10 mouse cellular contexts compared by ENCODE assay signal in the genomic region with DNA sequence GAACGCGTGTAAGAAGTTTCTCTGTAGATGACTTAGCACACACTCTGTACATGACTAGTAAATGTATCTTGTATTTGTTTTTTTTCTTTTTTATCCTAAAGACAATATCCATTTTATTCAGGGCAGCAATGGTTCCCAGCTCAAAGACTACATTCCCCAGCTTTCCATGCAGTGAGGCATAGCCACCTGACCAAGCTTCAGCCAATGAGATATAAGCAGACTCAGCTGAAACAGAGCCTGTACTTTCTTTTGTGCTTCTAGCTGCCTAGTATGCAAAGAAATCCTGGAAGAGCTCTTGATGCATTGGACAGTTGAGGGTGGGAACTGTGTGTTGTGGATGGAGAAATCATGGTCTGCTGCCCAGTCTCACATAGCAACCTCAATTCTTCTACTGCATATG.
DNase-seq lines count a peak whose midpoint lies in the region; ATAC-seq and TF ChIP-seq lines count a peak whose summit lies in the region.
"Had no signal": no experiment of that assay in that cellular context is flagged by ENCODE, and none has a peak within 500 bp of the region (broad histone marks: within the 10 kb centered on the region; RNA-seq: fewer than 3 reads in every experiment).

No protein-coding gene starts in this region.

- 98% methylated on average over 2 of the region's 2 CpGs for WGBS in forebrain, embryonic 13.5 days
- 100% methylated on average over 2 of the region's 2 CpGs for WGBS in forebrain, embryonic 10.5 days
- WGBS in limb, embryonic 14.5 days, result 95% methylated on average over 2 of the region's 2 CpGs
- 99% methylated on average over 2 of the region's 2 CpGs for WGBS in limb, embryonic 10.5 days
- WGBS in midbrain, embryonic 13.5 days, result 99% methylated on average over 2 of the region's 2 CpGs
- WGBS in liver, postnatal 0 days (ENCODE audit: insufficient replicate concordance), result 90% methylated on average over 2 of the region's 2 CpGs

- no peaks in the 10 kb centered on the region for H3K9me3 ChIP-seq in forebrain, embryonic 13.5 days (replicated peaks)
- H3K9me3 ChIP-seq in forebrain, embryonic 10.5 days, result no peaks in the 10 kb centered on the region
- no peaks in the 10 kb centered on the region for H3K9me3 ChIP-seq in limb, embryonic 14.5 days (ENCODE audit: control insufficient read depth, low read length)
- no peaks in the 10 kb centered on the region for H3K9me3 ChIP-seq in limb, embryonic 10.5 days (replicated peaks)
- H3K9me3 ChIP-seq in midbrain, embryonic 13.5 days, result 0 out of 2 replicates have a peak, but pooled peaks cover 4% of the 10 kb centered on the region
- no peaks in the 10 kb centered on the region for H3K9me3 ChIP-seq in liver, postnatal 0 days (ENCODE audit: low read length)

- no peaks in the 10 kb centered on the region for H3K36me3 ChIP-seq in forebrain, embryonic 13.5 days (ENCODE audit: poor library complexity, severe bottlenecking)
- H3K36me3 ChIP-seq in forebrain, embryonic 10.5 days (replicated peaks), result no peaks in the 10 kb centered on the region
- no peaks in the 10 kb centered on the region for H3K36me3 ChIP-seq in limb, embryonic 14.5 days (ENCODE audit: control insufficient read depth, insufficient read depth, low read length)
- H3K36me3 ChIP-seq in limb, embryonic 10.5 days, result no peaks in the 10 kb centered on the region
- no peaks in the 10 kb centered on the region for H3K36me3 ChIP-seq in midbrain, embryonic 13.5 days
- no peaks in the 10 kb centered on the region for H3K36me3 ChIP-seq in liver, postnatal 0 days (replicated peaks; ENCODE audit: insufficient read depth, low read length)

- no peak for DNase-seq in forebrain, embryonic 10.5 days (ENCODE audit: extremely low spot score, low spot score)
- DNase-seq in limb, embryonic 14.5 days (ENCODE audit: low spot score), result no peak
- DNase-seq in limb, embryonic 10.5 days (ENCODE audit: low spot score), result no peak
- DNase-seq in brain, adult 2 months (ENCODE audit: low read depth, low spot score), result peak; percentile 62
- no peak for DNase-seq in liver, postnatal 0 days

- peak; percentile 89 for ATAC-seq in forebrain, embryonic 13.5 days
- peak; percentile 47; the same call in 1 of the 2 replicates for ATAC-seq in limb, embryonic 14.5 days (ENCODE audit: low FRiP score, low read depth)
- ATAC-seq in midbrain, embryonic 13.5 days, result peak; percentile 72; the same call in 1 of the 2 replicates
- no peak for ATAC-seq in liver, postnatal 0 days
- no peak for ATAC-seq in granulocyte monocyte progenitor cell, adult 5-6 weeks (replicated peaks; ENCODE audit: poor library complexity, severe bottlenecking)

- no peak for TF ChIP-seq CTCF in liver, postnatal 0 days (IDR thresholded peaks at IDR 0.05; ENCODE audit: low read depth)

- TF ChIP-seq POLR2A in limb, embryonic 14.5 days (IDR thresholded peaks at IDR 0.05; ENCODE audit: borderline replicate concordance, extremely low read depth, insufficient read depth, insufficient read length), result no peak

- no peak for TF ChIP-seq EP300 in liver, postnatal 0 days (IDR thresholded peaks at IDR 0.05; ENCODE audit: low read depth)

- H3K4me1 ChIP-seq in forebrain, embryonic 13.5 days, result 0 out of 2 replicates have a peak, but pooled peaks cover 3% of the 10 kb centered on the region
- H3K4me1 ChIP-seq in forebrain, embryonic 10.5 days, result peaks cover 34% of the 10 kb centered on the region
- H3K4me1 ChIP-seq in limb, embryonic 14.5 days (ENCODE audit: control insufficient read depth, insufficient read depth, low read length), result peaks cover 9% of the 10 kb centered on the region
- peaks cover 11% of the 10 kb centered on the region; the same call in 1 of the 2 replicates for H3K4me1 ChIP-seq in limb, embryonic 10.5 days
- H3K4me1 ChIP-seq in midbrain, embryonic 13.5 days (replicated peaks), result 0 out of 2 replicates have a peak, but pooled peaks cover 2% of the 10 kb centered on the region
- no peaks in the 10 kb centered on the region for H3K4me1 ChIP-seq in liver, postnatal 0 days (ENCODE audit: insufficient read depth)

- no peak overlapping the region for H3K4me3 ChIP-seq in forebrain, embryonic 13.5 days
- no peak overlapping the region for H3K4me3 ChIP-seq in forebrain, embryonic 10.5 days
- no peak overlapping the region for H3K4me3 ChIP-seq in limb, embryonic 14.5 days (replicated peaks; ENCODE audit: low read length)
- no peak overlapping the region for H3K4me3 ChIP-seq in limb, embryonic 10.5 days
- no peak overlapping the region for H3K4me3 ChIP-seq in midbrain, embryonic 13.5 days (replicated peaks)
- no peak overlapping the region for H3K4me3 ChIP-seq in liver, postnatal 0 days (ENCODE audit: low read depth, low read length)
- H3K4me3 ChIP-seq: layer of hippocampus, adult 2 months had no signal

- no peak overlapping the region for H3K27ac ChIP-seq in forebrain, embryonic 13.5 days
- no peak overlapping the region for H3K27ac ChIP-seq in forebrain, embryonic 10.5 days
- H3K27ac ChIP-seq in limb, embryonic 14.5 days (replicated peaks; ENCODE audit: low read depth, low read length), result no peak overlapping the region
- H3K27ac ChIP-seq in limb, embryonic 10.5 days, result no peak overlapping the region
- H3K27ac ChIP-seq in midbrain, embryonic 13.5 days, result no peak overlapping the region
- no peak overlapping the region for H3K27ac ChIP-seq in liver, postnatal 0 days (ENCODE audit: low read depth)
- H3K27ac ChIP-seq: layer of hippocampus, adult 2 months had no signal

- no peak overlapping the region for H3K4me2 ChIP-seq in forebrain, embryonic 13.5 days
- H3K4me2 ChIP-seq in limb, embryonic 14.5 days (replicated peaks; ENCODE audit: low read depth, low read length, severe bottlenecking), result no peak overlapping the region
- no peak overlapping the region for H3K4me2 ChIP-seq in midbrain, embryonic 13.5 days (replicated peaks)
- no peak overlapping the region for H3K4me2 ChIP-seq in liver, postnatal 0 days (ENCODE audit: low read depth, low read length)
- H3K4me2 ChIP-seq: heart, embryonic 11.5 days had no signal

- H3K27me3 ChIP-seq in forebrain, embryonic 13.5 days, result peaks cover 14% of the 10 kb centered on the region
- peaks cover 51% of the 10 kb centered on the region for H3K27me3 ChIP-seq in forebrain, embryonic 10.5 days (ENCODE audit: poor library complexity, severe bottlenecking)
- H3K27me3 ChIP-seq in limb, embryonic 14.5 days (ENCODE audit: control insufficient read depth, insufficient read depth, low read length), result no peaks in the 10 kb centered on the region
- H3K27me3 ChIP-seq in limb, embryonic 10.5 days (ENCODE audit: low read depth, poor library complexity, severe bottlenecking), result 0 out of 2 replicates have a peak, but pooled peaks cover 8% of the 10 kb centered on the region
- H3K27me3 ChIP-seq in midbrain, embryonic 13.5 days, result 0 out of 2 replicates have a peak, but pooled peaks cover 7% of the 10 kb centered on the region
- no peaks in the 10 kb centered on the region for H3K27me3 ChIP-seq in liver, postnatal 0 days (ENCODE audit: insufficient read depth, low read length)

- no peak overlapping the region for H3K9ac ChIP-seq in forebrain, embryonic 13.5 days
- no peak overlapping the region for H3K9ac ChIP-seq in limb, embryonic 14.5 days (ENCODE audit: low read depth, low read length, severe bottlenecking)
- H3K9ac ChIP-seq in midbrain, embryonic 13.5 days (replicated peaks), result no peak overlapping the region
- H3K9ac ChIP-seq in liver, postnatal 0 days (replicated peaks), result no peak overlapping the region

Comparison
In these comparisons a context has a peak if more than half of its experiments do, and no peak if none do; other contexts are left out.
1. ATAC-seq: peak in forebrain, embryonic 13.5 days (single experiment), limb, embryonic 14.5 days (single experiment) and midbrain, embryonic 13.5 days (single experiment); none in liver, postnatal 0 days (single experiment) and granulocyte monocyte progenitor cell, adult 5-6 weeks (single experiment).